Mouse (Mus musculus): Measurements from ENCODE around the gene Ncor1.

DNA sequence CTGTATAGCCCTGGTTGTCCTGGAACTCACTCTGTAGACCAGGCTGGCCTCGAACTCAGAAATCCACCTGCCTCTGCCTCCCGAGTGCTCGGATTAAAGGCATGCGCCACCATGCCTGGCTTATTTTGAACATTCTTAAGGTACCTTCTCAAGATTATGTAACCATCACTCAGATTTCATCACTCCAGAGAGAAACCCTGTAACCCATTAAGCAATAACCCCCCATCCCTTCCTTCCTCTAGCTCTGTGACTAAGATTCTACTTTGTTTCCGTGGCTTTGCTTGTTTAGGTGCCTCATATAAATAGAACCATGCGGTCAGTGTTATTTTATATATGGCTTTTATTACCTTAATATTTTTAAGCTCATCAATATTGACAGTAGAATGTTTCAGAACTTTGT lies 12.1 kb upstream of the Ncor1 start:
- no peak for TF ChIP-seq CTCF (IDR thresholded peaks at IDR 0.05; ENCODE audit: low read depth, low read length)
- TF ChIP-seq POLR2A (IDR thresholded peaks at IDR 0.05; ENCODE audit: borderline replicate concordance, low read depth, low read length), result no peak
